Mouse (Mus musculus) heart, postnatal 0 days (tissue): Measurements from ENCODE around the gene Mcur1. TPM values are rescaled to one million over a fixed set of nuclear protein-coding genes. Genes with fewer than 3 reads are reported as not detected.

Experiments
- ATAC-seq: fragments of 200-750 bp; cut with Nextera tagmentation; 2 replicates; pipeline ENCODE4 v1.8.0; 2017; ENCODE audit warnings: low read depth, moderate number of reproducible peaks, moderate library complexity; ENCODE audit not compliant: insufficient read depth
- DNase-seq: peaks from one replicate; pipeline ENCODE4 v3.0.0-alpha.2; 2016; ENCODE audit warnings: low spot score
- H3K27ac ChIP-seq: fragments of 300-500 bp; sonication (generic); 2 replicates; pipeline ENCODE4 v1.5.1; 2014; ENCODE audit warnings: low read depth, mild to moderate bottlenecking
- H3K27me3 ChIP-seq: fragments of 300-500 bp; sonication (generic); 2 replicates; pipeline ENCODE4 v1.6.1; 2014; ENCODE audit warnings: low read length, mixed read lengths; ENCODE audit not compliant: control insufficient read depth, insufficient read depth
- H3K36me3 ChIP-seq: fragments of 300-500 bp; sonication (generic); replicated peaks from 2 replicates; pipeline ENCODE4 v1.6.1; 2014; ENCODE audit warnings: low read length, mixed read lengths; ENCODE audit not compliant: control insufficient read depth, insufficient read depth
- H3K4me1 ChIP-seq: fragments of 300-500 bp; sonication (generic); 2 replicates; pipeline ENCODE4 v1.6.1; 2014; ENCODE audit warnings: antibody characterized with exemption; ENCODE audit not compliant: control insufficient read depth, insufficient read depth
- H3K4me2 ChIP-seq: fragments of 300-500 bp; sonication (generic); 2 replicates; pipeline ENCODE4 v1.6.1; 2014; ENCODE audit warnings: low read depth, mild to moderate bottlenecking, low read length, moderate library complexity
- H3K4me3 ChIP-seq: fragments of 300-500 bp; sonication (generic); 2 replicates; pipeline ENCODE4 v1.5.1; 2014; ENCODE audit warnings: low read depth, low read length
- H3K9ac ChIP-seq: fragments of 300-500 bp; sonication (generic); replicated peaks from 2 replicates; pipeline ENCODE4 v1.6.1; 2014; ENCODE audit warnings: low read depth, low read length, mixed read lengths
- H3K9me3 ChIP-seq: fragments of 300-500 bp; sonication (generic); replicated peaks from 2 replicates; pipeline ENCODE4 v1.6.1; 2016; ENCODE audit warnings: low read length; ENCODE audit not compliant: control insufficient read depth
- CTCF ChIP-seq: IDR thresholded peaks from 2 replicates; pipeline ENCODE4 v1.5.1; 2016; ENCODE audit warnings: antibody characterized with exemption, control low read depth, low read depth
- EP300 ChIP-seq: IDR thresholded peaks from 2 replicates; pipeline ENCODE4 v1.6.1; 2016; ENCODE audit warnings: antibody characterized with exemption, low read depth
- WGBS: fragments of 180-500 bp; shearing (Covaris S2); extraction: QIAGEN DNeasy Blood & Tissue Kit; methylation state at CpG from one replicate; pipeline ENCODE4 v1.1.7; 2014; 5-methylcytosine and 5-hydroxymethylcytosine counted together
- polyA plus RNA-seq: library from polyadenylated mRNA; unstranded; fragments of >200 nt; fragmentation: Nextera tagmentation; extraction: Ambion mirVana; gene quantifications from 2 replicates; pipeline ENCODE4 v1.2.1, GENCODE M21; 2015
- total RNA-seq: library from RNA; depleted of rRNA; stranded (reverse); fragments of >200 nt; gene quantifications from 2 replicates; pipeline ENCODE4 v1.2.3, GENCODE M21; 2014; ENCODE audit warnings: low replicate concordance

Mcur1 gene
- total and polyA plus RNA-seq, 2 experiments from 2014 or later: 24.9 to 40.1 TPM

GRCm38 (mm10) chr13:43575431-43575830 is 15.4 kb upstream of the Mcur1 start:
- H3K4me2 ChIP-seq: no peak overlapping the region
- H3K9me3 ChIP-seq: no peaks in the 10 kb centered on the region
- no peaks in the 10 kb centered on the region for H3K27me3 ChIP-seq
- no peaks in the 10 kb centered on the region for H3K36me3 ChIP-seq
- H3K9ac ChIP-seq: no peak overlapping the region
- TF ChIP-seq CTCF (no peak), EP300 (no peak)
- DNase-seq (no peak), ATAC-seq (no peak)
- no peak overlapping the region for H3K27ac ChIP-seq
- H3K4me1 ChIP-seq: no peaks in the 10 kb centered on the region
- 89% methylated on average over 5 of the region's 5 CpGs for WGBS
- no peak overlapping the region for H3K4me3 ChIP-seq

- Histone ChIP-seq H3K4me1 (no peaks in the 10 kb centered on the region), H3K4me3 (no peak overlapping the region), H3K27me3 (no peaks in the 10 kb centered on the region), H3K9ac (no peak overlapping the region), H3K4me2 (no peak overlapping the region), H3K27ac (no peak overlapping the region), H3K9me3 (no peaks in the 10 kb centered on the region), H3K36me3 (no peaks in the 10 kb centered on the region)
- 69% methylated on average over 2 of the region's 2 CpGs for WGBS
- TF ChIP-seq CTCF (no peak), EP300 (no peak)
- ATAC-seq (no peak), DNase-seq (no peak)
Observed at GRCm38 (mm10) chr13:43573979-43574378, 14.0 kb upstream of the Mcur1 start.

- no peaks in the 10 kb centered on the region for H3K9me3 ChIP-seq
- 70% methylated on average over 25 of the region's 25 CpGs for WGBS
- no peaks in the 10 kb centered on the region for H3K27me3 ChIP-seq
- DNase-seq: no peak
- H3K36me3 ChIP-seq: no peaks in the 10 kb centered on the region
- no peak overlapping the region for H3K4me2 ChIP-seq
- no peak for ATAC-seq
- no peak overlapping the region for H3K4me3 ChIP-seq
- no peak for TF ChIP-seq EP300
- TF ChIP-seq CTCF: no peak
- H3K4me1 ChIP-seq: no peaks in the 10 kb centered on the region
- H3K27ac ChIP-seq: no peak overlapping the region
- H3K9ac ChIP-seq: no peak overlapping the region
Observed at GRCm38 (mm10) chr13:43567141-43567891, 7.3 kb upstream of the Mcur1 start.

GRCm38 (mm10) chr13:43566184-43566583 is 6.2 kb upstream of the Mcur1 start:
- Histone ChIP-seq H3K27ac (no peak overlapping the region), H3K36me3 (no peaks in the 10 kb centered on the region), H3K4me3 (no peak overlapping the region), H3K27me3 (no peaks in the 10 kb centered on the region), H3K9ac (no peak overlapping the region), H3K4me1 (peaks cover 2% of the 10 kb centered on the region; the same call in 1 of the 2 replicates), H3K9me3 (no peaks in the 10 kb centered on the region), H3K4me2 (no peak overlapping the region)
- no peak for DNase-seq
- no peak for TF ChIP-seq CTCF
- no peak for TF ChIP-seq EP300
- no peak for ATAC-seq
- 83% methylated on average over 8 of the region's 8 CpGs for WGBS

- H3K4me2 ChIP-seq: no peak overlapping the region
- no peaks in the 10 kb centered on the region for H3K9me3 ChIP-seq
- H3K27me3 ChIP-seq: no peaks in the 10 kb centered on the region
- TF ChIP-seq EP300: no peak
- peak; percentile 92 for TF ChIP-seq CTCF
- no peak overlapping the region for H3K4me3 ChIP-seq
- H3K27ac ChIP-seq: no peak overlapping the region
- no peak overlapping the region for H3K9ac ChIP-seq
- ATAC-seq: no peak
- H3K36me3 ChIP-seq: no peaks in the 10 kb centered on the region
- 14% methylated on average over 9 of the region's 9 CpGs for WGBS
- peak; percentile 86 for DNase-seq
- H3K4me1 ChIP-seq: peaks cover 5% of the 10 kb centered on the region; the same call in 1 of the 2 replicates
Observed at GRCm38 (mm10) chr13:43565346-43565745, 5.4 kb upstream of the Mcur1 start.

GRCm38 (mm10) chr13:43564733-43565132 is 4.7 kb upstream of the Mcur1 start:
- Histone ChIP-seq H3K9me3 (no peaks in the 10 kb centered on the region), H3K4me3 (no peak overlapping the region), H3K27me3 (no peaks in the 10 kb centered on the region), H3K4me2 (no peak overlapping the region), H3K36me3 (no peaks in the 10 kb centered on the region), H3K4me1 (peaks cover 5% of the 10 kb centered on the region; the same call in 1 of the 2 replicates), H3K9ac (no peak overlapping the region), H3K27ac (no peak overlapping the region)
- no peak for TF ChIP-seq CTCF
- TF ChIP-seq EP300: no peak
- 88% methylated on average over 5 of the region's 5 CpGs for WGBS
- no peak for ATAC-seq
- no peak for DNase-seq
